Mouse (Mus musculus): ENCODE data around the gene Chtop. TPM values are rescaled to one million over a fixed set of nuclear protein-coding genes. Genes with fewer than 3 reads are reported as not detected.

The Chtop gene
- total RNA-seq, 2 experiments from 2014 or later, result 101 to 108 TPM

DNA sequence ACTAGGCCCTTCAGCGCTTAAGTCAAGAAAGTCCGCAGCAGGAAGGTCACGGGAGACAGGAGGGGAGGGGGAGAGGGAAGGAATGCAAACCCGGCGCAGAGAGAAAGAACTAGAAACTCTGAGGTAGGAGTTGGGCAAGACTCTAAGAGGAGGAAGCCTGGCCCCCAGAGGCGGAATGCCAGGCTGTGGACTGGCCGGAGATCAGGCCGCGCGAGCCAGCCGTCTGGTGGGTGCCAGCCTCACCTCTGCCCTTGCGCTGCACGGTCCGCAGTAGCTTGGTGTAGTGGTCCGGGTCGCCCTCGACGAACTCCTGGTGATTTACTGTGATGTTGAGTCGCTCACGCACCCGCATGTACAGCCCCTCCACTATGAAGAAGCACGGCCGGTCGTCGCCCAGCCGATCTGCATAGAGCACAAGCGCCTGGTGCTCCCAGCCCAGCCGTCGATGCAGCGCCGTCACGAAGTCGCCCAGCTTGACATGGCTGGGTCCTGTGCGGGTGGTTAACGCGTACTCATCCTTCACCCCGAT, 44.7 kb downstream of the Chtop start:
- DNase-seq, result peak; percentile 79

DNA sequence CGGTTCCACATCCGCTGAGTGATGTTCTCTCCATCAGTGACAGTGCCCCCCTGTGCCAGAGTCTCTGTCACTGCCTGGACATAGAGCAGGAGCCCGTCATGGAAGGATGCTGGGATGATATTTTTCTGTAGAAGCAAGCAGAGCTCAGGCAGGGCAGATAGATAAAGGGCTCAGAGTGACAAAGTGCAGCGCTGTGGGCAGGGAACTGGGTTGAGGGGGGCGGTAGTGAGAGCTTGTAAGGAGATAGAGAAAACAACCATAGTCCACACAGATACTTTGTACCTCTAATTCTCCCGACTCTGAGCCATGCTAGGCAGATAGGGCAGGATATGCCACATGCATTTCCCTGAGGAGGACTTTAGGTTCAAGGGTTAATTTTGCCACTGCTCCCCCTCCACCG, 46.7 kb downstream of the Chtop start:
- no peak for DNase-seq

DNA sequence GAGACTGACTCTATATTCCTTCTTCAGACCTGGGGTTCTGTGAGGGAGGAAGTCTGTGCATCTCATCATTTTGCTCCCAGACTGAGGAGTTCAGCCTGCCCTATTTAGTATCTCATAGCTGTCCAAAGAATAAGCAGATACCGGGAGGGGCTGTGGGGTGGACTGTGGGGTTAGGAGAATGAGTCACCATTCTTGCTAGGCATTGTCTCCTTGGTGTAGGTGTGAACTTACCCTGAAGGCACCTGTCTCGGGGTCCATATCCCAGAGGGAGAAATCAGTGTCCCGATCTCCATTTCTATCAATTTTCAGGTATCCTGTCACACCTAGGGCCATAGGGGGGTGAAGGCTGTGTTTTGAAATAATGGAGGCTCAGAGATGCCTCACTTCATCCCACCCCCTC, 47.4 kb downstream of the Chtop start:
- DNase-seq, result no peak

DNA sequence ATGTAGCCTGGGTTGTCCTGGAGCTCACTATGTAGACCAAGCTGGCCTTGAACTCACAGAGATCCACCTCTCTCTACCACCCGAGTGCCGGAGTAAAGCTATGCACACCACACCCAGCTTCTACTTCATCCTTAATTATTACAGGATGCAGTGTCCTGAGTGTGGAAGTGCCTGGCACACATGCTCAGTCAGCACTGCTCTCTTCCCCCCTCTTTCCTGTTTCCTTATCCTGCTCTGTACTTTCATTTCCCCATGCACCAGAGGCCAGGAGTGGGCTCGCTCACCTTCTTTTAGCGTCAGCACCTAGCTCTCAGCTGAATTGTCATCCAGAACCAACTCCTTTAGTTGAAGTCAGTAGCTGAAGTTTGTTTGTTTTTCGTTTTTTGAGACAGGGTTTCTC, 49.0 kb downstream of the Chtop start:
- DNase-seq, result no peak

DNA sequence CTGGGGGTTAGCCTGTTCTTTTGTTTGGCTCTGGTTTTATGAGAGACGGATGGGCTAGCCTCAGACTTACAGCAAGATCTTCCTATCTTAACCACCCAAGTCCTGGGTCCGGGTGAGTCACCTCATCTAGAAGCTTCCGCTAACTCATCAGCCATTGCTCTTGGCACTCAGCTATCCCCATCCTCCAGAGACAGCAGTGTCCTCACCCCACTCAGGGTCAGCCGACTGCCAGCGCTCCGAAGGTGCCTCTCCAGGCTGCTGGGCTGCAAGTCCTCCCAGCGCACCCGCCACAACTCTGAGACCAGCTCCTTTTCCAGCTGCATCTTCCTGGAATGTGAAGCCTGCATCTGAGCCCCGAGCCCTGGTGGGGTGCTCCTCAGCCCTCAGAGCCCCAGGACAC, 49.6 kb downstream of the Chtop start:
- DNase-seq, result no peak

DNA sequence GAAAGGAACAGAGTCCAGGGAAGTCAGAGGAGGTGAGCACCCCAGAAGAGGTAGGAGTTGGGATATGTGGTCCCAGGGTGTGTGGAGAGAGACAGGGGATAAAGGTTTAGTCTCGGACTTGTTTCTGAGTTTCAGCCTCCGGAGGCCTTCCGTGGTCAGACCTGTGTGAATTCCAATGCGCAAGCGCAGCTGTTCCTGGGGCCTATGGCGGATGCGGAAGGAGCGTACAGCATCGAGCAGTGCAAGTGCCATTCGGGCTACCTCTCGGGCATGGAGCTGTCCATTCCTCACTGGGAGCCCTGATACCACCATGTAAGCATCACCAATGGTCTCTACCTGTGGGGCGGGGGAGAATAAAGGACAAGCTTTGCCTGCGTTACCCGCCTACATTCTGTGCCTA, 54.4 kb downstream of the Chtop start:
- DNase-seq, result no peak

DNA sequence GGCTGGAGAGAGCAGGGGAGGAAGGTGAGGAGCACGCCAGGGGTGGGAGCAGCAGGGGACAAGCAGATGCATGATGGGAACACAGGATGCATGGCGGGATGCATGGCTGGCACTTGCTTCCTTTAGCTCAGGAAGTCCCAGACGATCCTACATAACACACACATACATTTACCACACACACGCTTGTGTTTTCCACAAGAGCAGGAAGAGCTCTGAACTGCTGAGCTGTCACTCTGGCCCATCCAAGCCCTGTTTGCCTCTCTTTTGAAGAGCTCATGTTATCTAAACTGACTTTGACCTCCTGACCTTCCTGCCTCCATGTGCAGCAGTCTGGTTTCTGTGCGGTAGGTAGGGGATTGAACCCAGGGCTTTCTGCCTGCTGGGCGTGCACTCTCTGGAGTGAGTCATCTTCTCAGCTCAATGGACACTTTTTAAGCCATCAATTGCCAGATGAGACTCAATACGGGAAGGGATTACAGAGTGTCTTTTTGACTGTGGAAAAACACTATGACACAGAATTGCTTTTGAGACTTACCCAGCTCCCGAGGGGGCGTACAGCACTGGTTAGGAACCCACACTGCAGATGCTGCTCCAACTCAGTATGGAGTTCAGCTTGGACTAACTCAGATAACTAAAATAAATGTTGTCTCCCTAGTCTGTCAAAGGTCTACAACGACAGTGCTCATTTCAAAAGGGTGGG, 57.8 kb downstream of the Chtop start:
- DNase-seq, result no peak

DNA sequence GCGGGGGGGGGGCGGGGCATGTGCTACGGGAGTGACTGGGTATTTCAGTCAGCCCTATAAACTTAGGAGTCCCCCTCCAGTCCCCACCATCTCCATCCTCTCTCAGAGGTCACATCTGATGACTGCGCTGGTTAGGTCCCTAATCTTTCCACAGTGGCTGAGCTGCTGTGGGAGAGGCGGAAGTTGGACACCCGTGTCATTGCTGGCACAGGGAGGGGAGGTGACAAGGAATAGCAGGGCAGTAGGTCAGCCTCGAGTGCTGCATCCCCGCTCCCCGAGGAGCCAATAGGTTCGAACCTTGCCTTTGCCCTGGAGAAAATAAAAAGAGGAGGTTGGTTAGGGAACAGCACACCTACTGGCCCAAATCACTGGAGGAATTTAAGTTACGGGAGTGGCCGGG, 58.4 kb downstream of the Chtop start:
- DNase-seq, result no peak

Other genes starting within 250 kb of the Chtop start
- 10 to 100 TPM in 1 of 2 experiments, 1 to 10 TPM in 1; 8.5 to 17.0 TPM for gene Dennd4b, start 244.3 kb downstream of the Chtop start, total RNA-seq (2021)
- gene Gatad2b, start 216.3 kb downstream of the Chtop start, total RNA-seq (2021), result 10 to 100 TPM; 55.5 to 65.9 TPM
- gene Slc27a3, start 119.6 kb downstream of the Chtop start, total RNA-seq (2021), result 10 to 100 TPM; 55.2 to 65.9 TPM
- gene Ints3, start 75.9 kb downstream of the Chtop start, total RNA-seq (2021), result 10 to 100 TPM; 46.8 to 51.6 TPM
- 100 to 1,000 TPM in 1 of 2 experiments, 10 to 100 TPM in 1; 88.3 to 101 TPM for gene Npr1, start 43.6 kb downstream of the Chtop start, total RNA-seq (2021)
- gene Ilf2, start 33.4 kb downstream of the Chtop start, total RNA-seq (2021), result 10 to 100 TPM; 59.1 to 63.2 TPM
- gene Snapin, start 18.5 kb downstream of the Chtop start, total RNA-seq (2021), result 10 to 100 TPM; 46.6 to 59.3 TPM
- 100 to 1,000 TPM; 263 to 269 TPM for gene S100a1, start 4.9 kb upstream of the Chtop start, total RNA-seq (2021)
- gene S100a13, start 4.9 kb upstream of the Chtop start, total RNA-seq (2021), result 10 to 100 TPM; 59.6 to 60.9 TPM
- gene S100a14, start 17.4 kb upstream of the Chtop start, total RNA-seq (2021), result under 1 TPM; 0.24 to 0.70 TPM
- 10 to 100 TPM; 73.5 to 91.6 TPM for gene S100a16, start 27.8 kb upstream of the Chtop start, total RNA-seq (2021)
- gene S100a3, start 51.1 kb upstream of the Chtop start, total RNA-seq (2021), result not detected
- gene S100a2, start 80.7 kb upstream of the Chtop start, total RNA-seq (2021), result not detected
- not detected for gene Gm42674, start 92.4 kb upstream of the Chtop start, total RNA-seq (2021)
- 10 to 100 TPM; 16.9 to 18.5 TPM for gene S100a4, start 94.3 kb upstream of the Chtop start, total RNA-seq (2021)
- not detected for gene S100a5, start 99.0 kb upstream of the Chtop start, total RNA-seq (2021)
- gene S100a6, start 103.4 kb upstream of the Chtop start, total RNA-seq (2021), result 10 to 100 TPM; 72.2 to 82.8 TPM
- under 1 TPM in 1 of 2 experiments, not detected in 1; 0.33 TPM for gene S100a7a, start 144.5 kb upstream of the Chtop start, total RNA-seq (2021)
- gene S100a8, start 159.5 kb upstream of the Chtop start, total RNA-seq (2021), result 10 to 100 TPM; 61.2 to 94.6 TPM
- gene S100a9, start 186.2 kb upstream of the Chtop start, total RNA-seq (2021), result 100 to 1,000 TPM in 1 of 2 experiments, 10 to 100 TPM in 1; 76.0 to 125 TPM
- gene Pglyrp4, start 217.4 kb upstream of the Chtop start, total RNA-seq (2021), result not detected

All from adrenal gland, postnatal 10 days (tissue).